Mouse (Mus musculus): ENCODE results near the gene Gm21976. TPM values are rescaled to one million over a fixed set of nuclear protein-coding genes. Genes with fewer than 3 reads are reported as not detected.

Gene Gm21976
- polyA plus RNA-seq, 1 experiment: not detected

DNA sequence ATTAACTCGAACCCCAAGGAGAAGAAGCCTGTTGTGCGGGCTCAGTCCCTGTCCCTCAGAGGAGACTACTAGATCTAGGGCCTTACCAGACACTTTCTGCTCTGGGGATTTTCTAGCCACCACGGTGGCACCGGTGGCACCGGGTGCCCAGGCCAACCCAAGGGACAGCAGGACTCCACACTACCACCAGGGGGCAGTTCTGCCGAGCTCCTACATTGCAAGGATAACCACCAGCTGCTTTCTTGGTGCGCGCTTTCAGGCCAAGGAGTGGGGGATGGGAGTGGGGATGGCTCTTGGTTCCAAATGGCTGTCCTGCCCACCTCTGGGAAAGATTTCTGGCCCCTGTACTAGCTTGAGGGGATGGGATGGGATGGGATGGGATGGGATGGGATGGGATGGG lies 71.8 kb downstream of the Gm21976 start:
- WGBS: 17% methylated on average over 8 of the region's 8 CpGs
- DNase-seq (ENCODE audit: low read depth, low spot score): no peak

DNA sequence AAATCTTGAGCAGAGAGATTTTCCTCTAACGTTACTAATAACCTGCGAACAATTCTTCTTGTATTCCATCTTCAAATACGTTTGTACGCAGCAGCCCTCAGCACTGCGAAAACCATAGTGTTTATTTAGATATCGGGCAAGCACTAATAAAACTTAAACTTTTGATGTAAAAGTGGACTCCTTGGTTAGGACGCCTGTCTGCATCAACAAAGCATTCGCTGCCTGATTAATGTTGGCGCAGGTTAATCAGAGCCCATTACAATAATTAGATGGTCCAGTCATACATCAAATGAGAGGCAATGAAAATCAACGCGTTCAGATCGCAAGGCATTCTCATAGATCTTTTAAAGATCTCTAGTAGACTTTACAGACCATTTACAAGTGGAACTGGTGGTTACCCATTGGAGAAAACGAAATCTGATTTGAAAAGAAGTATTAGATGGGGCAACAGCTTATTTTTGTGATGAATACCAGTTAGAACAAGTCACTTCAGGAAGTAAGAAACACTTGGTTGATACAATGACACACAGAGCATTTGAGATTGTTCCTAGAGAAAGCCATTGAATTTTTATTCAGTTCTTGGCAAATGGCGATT lies 72.8 kb downstream of the Gm21976 start:
- WGBS: 15% methylated on average over 14 of the region's 14 CpGs
- DNase-seq (ENCODE audit: low read depth, low spot score): no peak

DNA sequence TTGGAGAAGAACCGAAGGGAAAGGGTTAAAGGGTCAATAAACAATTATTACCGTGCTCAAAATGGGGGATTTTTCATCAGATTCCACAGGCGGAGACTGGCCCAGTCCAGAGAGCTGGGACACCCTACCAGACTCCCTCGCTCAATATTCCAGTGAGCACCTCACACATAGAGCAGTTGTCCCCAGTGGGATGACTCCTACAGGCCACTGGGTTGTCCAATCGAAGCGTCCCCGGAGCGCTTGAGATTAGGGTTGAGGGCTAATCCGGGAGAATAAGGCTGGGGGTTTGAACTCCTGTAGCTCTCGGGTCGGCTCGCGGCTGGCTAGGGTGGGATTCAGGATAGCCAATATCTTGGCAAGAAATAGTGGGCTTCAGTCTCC lies 74.0 kb downstream of the Gm21976 start:
- WGBS: 3% methylated on average over 13 of the region's 13 CpGs
- no peak for DNase-seq (ENCODE audit: low read depth, low spot score)

DNA sequence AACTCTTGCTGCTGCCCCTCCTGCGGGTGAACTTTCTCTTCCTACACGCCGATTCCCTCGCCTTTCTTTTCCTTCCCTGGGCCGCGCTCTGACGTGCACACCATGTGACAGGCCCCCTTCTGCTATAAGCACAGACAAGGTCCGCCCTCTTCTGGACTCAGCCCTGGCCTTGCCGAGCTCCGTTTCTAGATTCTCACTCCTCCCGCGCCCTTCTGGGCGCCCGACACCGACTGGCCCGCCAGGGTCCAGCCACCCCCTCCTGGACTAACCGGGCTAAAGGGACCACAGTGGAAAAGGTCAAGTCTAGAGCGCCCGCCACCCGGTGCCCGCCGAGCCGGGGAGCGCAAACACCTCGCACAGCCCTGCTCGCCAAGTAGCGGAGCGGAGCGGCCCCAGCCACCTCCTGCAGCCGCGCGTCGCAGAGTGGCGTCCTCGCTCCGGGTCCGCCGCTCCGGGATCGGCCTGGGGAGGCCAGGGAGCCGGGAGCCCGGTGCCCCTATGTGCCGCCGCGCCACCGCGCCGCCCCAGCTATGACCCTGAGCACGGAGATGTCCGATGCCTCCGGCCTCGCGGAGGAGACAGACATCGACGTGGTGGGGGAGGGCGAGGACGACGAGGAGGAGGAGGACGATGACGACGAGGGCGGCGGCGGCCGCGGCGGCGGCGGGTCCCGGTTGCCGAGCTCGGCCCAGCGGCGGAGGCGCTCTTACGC lies 74.6 kb downstream of the Gm21976 start, which contains the start of gene Foxd1:
TSS of gene Foxd1 (plus strand) at position 153 of the 712 bp plus-strand sequence.
- WGBS: 1% methylated on average over 72 of the region's 76 CpGs
- no peak for DNase-seq (ENCODE audit: low read depth, low spot score)

DNA sequence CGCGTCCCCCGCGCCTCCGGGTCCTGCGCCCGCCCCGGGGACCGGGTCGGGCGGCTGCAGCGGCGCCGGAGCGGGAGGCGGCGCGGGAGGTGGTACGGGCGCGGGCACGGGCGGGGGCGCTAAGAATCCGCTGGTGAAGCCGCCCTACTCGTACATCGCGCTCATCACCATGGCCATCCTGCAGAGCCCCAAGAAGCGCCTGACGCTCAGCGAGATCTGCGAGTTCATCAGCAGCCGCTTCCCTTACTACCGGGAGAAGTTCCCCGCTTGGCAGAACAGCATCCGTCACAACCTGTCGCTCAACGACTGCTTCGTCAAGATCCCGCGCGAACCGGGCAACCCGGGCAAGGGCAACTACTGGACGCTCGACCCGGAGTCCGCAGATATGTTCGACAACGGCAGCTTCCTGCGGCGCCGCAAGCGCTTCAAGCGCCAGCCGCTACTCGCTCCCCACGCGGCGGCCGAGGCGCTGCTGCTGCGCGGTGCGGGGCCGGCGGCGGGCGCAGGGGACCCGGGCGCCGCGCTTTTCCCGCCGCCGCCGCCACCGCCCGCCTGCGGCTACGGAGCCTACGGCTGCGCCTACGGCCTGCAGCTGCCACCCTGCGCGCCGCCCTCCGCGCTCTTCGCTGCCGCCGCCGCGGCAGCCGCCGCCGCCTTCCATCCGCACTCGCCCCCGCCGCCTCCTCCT lies 75.3 kb downstream of the Gm21976 start:
- no peak for DNase-seq (ENCODE audit: low read depth, low spot score)
- 1% methylated on average over 90 of the region's 102 CpGs for WGBS

DNA sequence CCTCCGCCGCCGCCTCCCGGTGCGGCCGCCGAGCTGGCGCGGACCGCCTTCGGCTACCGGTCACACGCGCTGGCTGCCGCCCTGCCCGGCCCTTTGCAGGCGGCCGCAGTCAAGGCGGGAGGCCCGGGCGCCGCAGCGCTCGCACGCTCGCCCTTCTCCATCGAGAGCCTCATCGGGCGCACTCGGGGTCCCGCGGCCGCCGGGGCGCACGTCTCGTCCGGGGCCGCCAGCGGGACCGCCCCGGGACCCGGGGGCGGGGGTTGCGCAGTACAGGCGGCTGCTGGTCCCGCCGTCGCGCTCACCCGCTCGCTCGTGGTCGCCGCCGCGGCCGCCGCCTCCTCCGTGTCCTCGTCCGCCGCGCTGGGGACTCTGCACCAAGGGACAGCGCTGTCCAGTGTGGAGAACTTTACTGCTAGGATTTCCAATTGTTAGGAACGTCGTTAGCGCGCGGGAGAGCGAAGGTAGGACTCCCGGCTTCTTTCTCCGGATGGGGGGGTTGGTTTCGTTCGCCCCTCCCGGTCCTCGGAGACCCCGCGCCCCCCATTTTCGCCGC lies 75.9 kb downstream of the Gm21976 start:
- 1% methylated on average over 79 of the region's 81 CpGs for WGBS
- DNase-seq (ENCODE audit: low read depth, low spot score): no peak

DNA sequence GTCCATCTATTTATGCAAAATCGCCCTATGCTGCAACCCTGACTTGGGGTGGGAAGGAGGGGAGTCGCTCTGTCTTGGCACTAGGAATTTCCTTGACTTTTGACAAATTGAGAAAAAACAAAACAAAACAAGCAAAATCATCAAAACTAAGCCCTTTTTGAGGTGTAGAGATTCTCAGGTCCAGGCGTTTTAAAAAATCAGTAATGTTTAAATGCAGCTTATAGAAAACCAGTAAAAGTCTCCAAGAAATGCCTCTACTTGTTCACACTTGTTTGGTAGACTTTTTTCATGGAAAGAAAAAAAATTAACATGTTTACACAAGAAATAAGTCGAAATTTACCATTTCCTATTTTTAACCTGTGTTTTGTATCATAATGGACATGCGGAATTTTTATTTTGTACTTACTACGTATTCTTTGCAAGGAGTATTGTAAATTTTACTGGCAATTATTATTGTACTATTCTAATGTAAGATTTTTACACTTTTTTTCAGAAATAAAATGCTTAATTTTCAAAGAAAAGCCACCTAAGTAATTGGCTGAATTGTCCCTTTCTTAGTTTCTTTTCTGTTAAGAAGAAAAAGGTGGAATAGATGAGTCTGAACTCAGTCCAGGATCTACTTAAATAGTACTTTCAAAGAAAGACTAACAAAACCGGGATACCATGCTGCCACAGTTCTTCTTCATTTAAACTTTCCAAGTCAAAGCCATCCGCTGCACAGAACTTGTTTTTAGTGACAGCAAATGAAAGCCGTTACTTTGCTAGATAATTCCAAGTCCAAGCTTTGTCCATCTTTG lies 76.7 kb downstream of the Gm21976 start:
- 16% methylated on average over 9 of the region's 9 CpGs for WGBS
- DNase-seq (ENCODE audit: low read depth, low spot score): no peak

Other genes starting within 250 kb of the Gm21976 start
- gene Arhgef28, start 73.4 kb upstream of the Gm21976 start, polyA plus RNA-seq (2012; rRNA removed): 2.9 and 4.3 TPM in 2 replicates
- 5.4 and 6.6 TPM in 2 replicates for gene Utp15, start 16.8 kb upstream of the Gm21976 start, polyA plus RNA-seq (2012; rRNA removed)
- 11.7 and 15.3 TPM in 2 replicates for gene Ankra2, start 16.8 kb upstream of the Gm21976 start, polyA plus RNA-seq (2012; rRNA removed)
- gene Btf3, start 37.1 kb downstream of the Gm21976 start, polyA plus RNA-seq (2012; rRNA removed): 242 and 288 TPM in 2 replicates
- not detected in 2 replicates for gene Foxd1, start 74.4 kb downstream of the Gm21976 start, polyA plus RNA-seq (2012; rRNA removed)
- 3.3 and 4.9 TPM in 2 replicates for gene Gm10320, start 212.1 kb downstream of the Gm21976 start, polyA plus RNA-seq (2012; rRNA removed)